Mouse (Mus musculus) ES-Bruce4 (cell line): Measurements from ENCODE around the gene Snrnp70. TPM values are rescaled to one million over a fixed set of nuclear protein-coding genes. Genes with fewer than 3 reads are reported as not detected.

ENCODE experiments used
- H3K27ac ChIP-seq: 2 replicates; pipeline ENCODE4 v1.5.1; 2012; ENCODE audit warnings: low read length, inconsistent platforms; ENCODE audit not compliant: insufficient read depth
- H3K27me3 ChIP-seq: 2 replicates; pipeline ENCODE4 v1.6.1; 2012; ENCODE audit warnings: mild to moderate bottlenecking, low read length, inconsistent platforms; ENCODE audit not compliant: control insufficient read depth, poor library complexity, insufficient read depth, severe bottlenecking
- H3K36me3 ChIP-seq: 2 replicates; pipeline ENCODE4 v1.6.1; 2012; ENCODE audit warnings: inconsistent platforms, mild to moderate bottlenecking, low read length, moderate library complexity; ENCODE audit not compliant: control insufficient read depth, poor library complexity, insufficient read depth, severe bottlenecking
- H3K4me1 ChIP-seq: one replicate; pipeline ENCODE4 v1.8.1; 2011; ENCODE audit warnings: low read length; ENCODE audit not compliant: control insufficient read depth, insufficient read depth
- H3K4me3 ChIP-seq: 2 replicates; pipeline ENCODE4 v1.5.1; 2011; ENCODE audit warnings: low read depth, mild to moderate bottlenecking, low read length
- H3K9ac ChIP-seq: 2 replicates; pipeline ENCODE4 v1.6.1; 2012; ENCODE audit warnings: low read depth, mild to moderate bottlenecking, inconsistent platforms; ENCODE audit not compliant: poor library complexity, severe bottlenecking
- H3K9me3 ChIP-seq: replicated peaks from 2 replicates; pipeline ENCODE4 v1.6.1; 2012; ENCODE audit warnings: mild to moderate bottlenecking, low read length, inconsistent platforms; ENCODE audit not compliant: control insufficient read depth, poor library complexity, insufficient read depth, severe bottlenecking
- CTCF ChIP-seq: IDR thresholded peaks from one replicate; pipeline ENCODE4 v1.8.1; 2011; ENCODE audit warnings: low read depth, low read length
- EP300 ChIP-seq: IDR thresholded peaks from 2 replicates; pipeline ENCODE4 v1.6.1; 2011; ENCODE audit warnings: low read depth, low read length; ENCODE audit not compliant: insufficient read depth
- POLR2A ChIP-seq: IDR thresholded peaks from one replicate; pipeline ENCODE4 v1.8.1; 2011; ENCODE audit warnings: low read length; ENCODE audit not compliant: insufficient read depth
- polyA plus RNA-seq: library from polyadenylated mRNA; stranded (reverse); fragments of >200 nt; gene quantifications from 2 replicates; pipeline ENCODE4 v1.2.4, GENCODE M21; 2011; ENCODE audit warnings: low read depth; ENCODE audit not compliant: missing spikeins, insufficient read depth, insufficient read length

The Snrnp70 gene
- polyA plus RNA-seq, 1 experiment = 686 TPM

- Histone ChIP-seq H3K4me1 (peaks cover 9% of the 10 kb centered on the region), H3K9ac (peak overlapping the region; percentile 86), H3K27ac (peak overlapping the region; percentile 75), H3K9me3 (no peaks in the 10 kb centered on the region), H3K36me3 (peaks cover 41% of the 10 kb centered on the region), H3K4me3 (peak overlapping the region; percentile 79), H3K27me3 (no peaks in the 10 kb centered on the region)
- TF ChIP-seq CTCF (no peak), EP300 (no peak), POLR2A (no peak)
Measured at GRCm38 (mm10) chr7:45395129-45395541, 407 bp downstream of the Snrnp70 start.

GRCm38 (mm10) chr7:45386077-45386476 lies 9.5 kb downstream of the Snrnp70 start:
- Histone ChIP-seq H3K9ac (no peak overlapping the region), H3K9me3 (no peaks in the 10 kb centered on the region), H3K4me1 (no peaks in the 10 kb centered on the region), H3K27me3 (no peaks in the 10 kb centered on the region), H3K4me3 (no peak overlapping the region), H3K36me3 (peaks cover 97% of the 10 kb centered on the region), H3K27ac (no peak overlapping the region)
- TF ChIP-seq POLR2A (no peak), CTCF (peak; percentile 9)

- TF ChIP-seq EP300 (no peak), CTCF (no peak), POLR2A (no peak)
- no peaks in the 10 kb centered on the region for H3K4me1 ChIP-seq
- no peak overlapping the region for H3K4me3 ChIP-seq
- no peak overlapping the region for H3K27ac ChIP-seq
- H3K27me3 ChIP-seq = no peaks in the 10 kb centered on the region
- no peaks in the 10 kb centered on the region for H3K9me3 ChIP-seq
- no peak overlapping the region for H3K9ac ChIP-seq
- H3K36me3 ChIP-seq = peaks cover 63% of the 10 kb centered on the region
Measured at GRCm38 (mm10) chr7:45376057-45376456, 19.5 kb downstream of the Snrnp70 start.

GRCm38 (mm10) chr7:45374620-45375019 lies 20.9 kb downstream of the Snrnp70 start:
- H3K27me3 ChIP-seq = no peaks in the 10 kb centered on the region
- H3K9me3 ChIP-seq = no peaks in the 10 kb centered on the region
- no peak overlapping the region for H3K4me3 ChIP-seq
- TF ChIP-seq POLR2A (no peak), EP300 (no peak), CTCF (no peak)
- H3K4me1 ChIP-seq = no peaks in the 10 kb centered on the region
- H3K9ac ChIP-seq = no peak overlapping the region
- H3K27ac ChIP-seq = no peak overlapping the region
- peaks cover 49% of the 10 kb centered on the region for H3K36me3 ChIP-seq

- Histone ChIP-seq H3K36me3 (peaks cover 31% of the 10 kb centered on the region), H3K9me3 (no peaks in the 10 kb centered on the region), H3K27me3 (no peaks in the 10 kb centered on the region), H3K4me1 (no peaks in the 10 kb centered on the region), H3K27ac (no peak overlapping the region), H3K9ac (no peak overlapping the region), H3K4me3 (no peak overlapping the region)
- no peak for TF ChIP-seq POLR2A
- TF ChIP-seq EP300 = no peak
- no peak for TF ChIP-seq CTCF
Measured at GRCm38 (mm10) chr7:45372371-45372770, 23.2 kb downstream of the Snrnp70 start.

GRCm38 (mm10) chr7:45370475-45371311 lies 24.8 kb downstream of the Snrnp70 start, which contains the start of gene Lin7b:
Lin7b (minus strand) TSS chr7:45370583.
- H3K27me3 ChIP-seq = no peaks in the 10 kb centered on the region
- peaks cover 14% of the 10 kb centered on the region for H3K36me3 ChIP-seq
- no peaks in the 10 kb centered on the region for H3K4me1 ChIP-seq
- 0 out of 2 replicates have a peak within 1 kb of the TSS, but pooled peaks have one; percentile 4 for H3K9ac ChIP-seq
- TF ChIP-seq EP300 = no peak
- TF ChIP-seq CTCF = no peak
- TF ChIP-seq POLR2A = no peak
- H3K4me3 ChIP-seq = peak within 1 kb of the TSS; percentile 53
- no peaks in the 10 kb centered on the region for H3K9me3 ChIP-seq
- H3K27ac ChIP-seq = no peak within 1 kb of the TSS
